Mouse (Mus musculus) thymus, postnatal 36 days (tissue): ENCODE data around the gene Duox1.
"Not testable (repeated sequence)": the region's sequence is repeated elsewhere in the genome, so short reads cannot be mapped to it uniquely, and the experiment has no call there.

Source experiments
- DNase-seq, 2 experiments: peaks; one replicate each; pipeline ENCODE4 v3.0.0; 2022; ENCODE audit warnings: mixed read lengths in 2 of 2

Gene Duox1

DNA sequence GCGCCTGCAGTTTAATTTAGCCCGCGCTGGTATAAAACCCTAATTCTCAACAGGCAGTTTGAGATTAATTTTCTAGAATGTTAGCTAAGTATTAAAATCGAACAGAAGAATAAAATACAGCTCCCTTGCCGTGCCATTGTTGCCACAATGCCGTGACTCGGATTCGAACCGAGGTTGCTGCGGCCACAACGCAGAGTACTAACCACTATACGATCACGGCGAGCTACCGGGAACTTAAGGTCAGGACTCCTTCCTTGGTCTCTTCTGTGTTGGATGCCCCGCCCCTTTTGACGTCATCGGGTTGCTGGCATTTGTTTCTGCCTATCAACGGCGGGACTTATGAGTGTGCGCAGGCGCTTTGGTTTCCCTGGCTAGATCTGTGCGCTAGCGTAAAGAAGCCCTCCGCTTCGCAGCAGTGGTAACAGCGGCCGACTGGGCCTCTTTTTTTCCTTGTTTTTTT lies 61.8 kb downstream of the Duox1 start:
- peak; percentile 95 to 97 for DNase-seq

DNA sequence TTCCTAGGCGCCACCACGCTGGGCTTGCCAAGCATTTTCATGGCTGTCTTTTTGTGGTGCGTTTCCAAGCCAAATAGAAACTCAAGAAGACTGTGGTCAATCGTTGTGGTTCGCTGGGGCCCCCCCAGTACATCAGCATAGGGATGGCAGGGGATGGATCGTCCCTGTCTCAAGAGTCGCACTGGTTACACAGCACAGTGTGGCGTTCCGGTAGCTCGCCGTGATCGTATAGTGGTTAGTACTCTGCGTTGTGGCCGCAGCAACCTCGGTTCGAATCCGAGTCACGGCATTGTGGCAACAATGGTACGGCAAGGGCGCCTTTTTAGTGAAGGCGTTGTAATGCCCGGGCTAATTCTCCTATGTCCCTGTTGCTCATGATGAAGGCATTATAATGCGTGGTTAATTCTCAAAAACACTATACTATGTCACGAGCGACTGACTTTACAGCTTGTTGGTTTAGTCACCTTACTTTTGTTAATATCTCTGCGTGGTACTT lies 62.3 kb downstream of the Duox1 start:
- DNase-seq, result peak; percentile 73 to 78

DNA sequence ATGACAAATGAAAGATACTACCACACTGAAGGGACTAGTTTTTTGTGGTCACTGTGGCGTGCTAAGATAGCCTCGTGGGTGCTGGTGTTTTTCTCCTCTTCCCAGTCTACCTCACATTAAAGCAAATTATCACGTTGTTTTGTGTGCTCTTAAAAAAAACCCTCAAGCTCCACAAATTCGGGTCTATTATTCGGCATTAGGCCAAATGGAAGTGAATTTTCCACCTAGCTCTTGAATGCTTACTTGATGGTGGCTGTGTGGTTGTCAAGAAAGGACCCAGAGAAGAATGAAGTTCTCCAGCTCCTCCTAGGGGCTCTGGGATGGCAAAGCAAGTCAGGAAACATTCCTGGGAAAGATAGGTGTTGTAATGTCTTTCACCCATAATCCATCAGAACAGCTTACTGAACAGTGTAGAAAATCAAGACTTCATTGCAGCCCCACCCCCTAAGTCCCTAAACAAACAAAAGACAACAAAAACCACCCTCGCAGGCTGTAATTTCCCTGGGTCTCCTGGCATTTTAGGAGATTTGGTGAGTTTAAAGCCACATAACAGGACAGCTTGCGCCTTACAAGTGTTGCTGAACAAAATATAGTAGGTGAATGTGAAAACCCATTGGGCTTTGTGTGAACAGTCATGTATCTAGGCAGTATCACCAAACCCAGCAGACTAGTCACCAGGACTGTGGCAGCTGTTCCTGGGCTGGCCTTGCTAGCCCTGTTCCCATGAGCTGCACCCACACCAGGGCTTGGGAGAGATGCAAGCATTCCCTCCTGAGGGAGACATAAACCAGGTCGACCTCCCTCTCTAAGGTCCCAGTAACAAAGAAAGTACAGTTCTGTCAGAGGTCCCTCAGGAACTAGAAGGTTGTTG lies 63.2 kb downstream of the Duox1 start:
- DNase-seq, result no peak

DNA sequence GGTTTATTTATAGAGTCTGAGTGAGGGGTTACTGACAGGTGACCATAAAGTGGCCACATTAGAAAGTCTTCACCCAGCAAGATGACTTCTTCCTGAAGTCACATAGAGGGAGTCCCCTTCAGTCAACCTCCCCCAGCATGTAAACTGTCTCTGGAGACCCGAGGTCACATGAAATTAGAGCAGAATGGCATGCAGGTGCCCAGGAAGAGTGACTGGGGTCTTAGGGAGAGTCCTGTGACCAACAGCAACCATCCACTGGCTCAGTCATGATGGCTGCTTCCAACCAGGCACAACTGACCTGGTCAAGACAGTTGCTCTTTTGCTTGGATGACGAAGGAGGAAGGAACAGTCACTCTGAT lies 63.8 kb downstream of the Duox1 start:
- DNase-seq, result no peak

DNA sequence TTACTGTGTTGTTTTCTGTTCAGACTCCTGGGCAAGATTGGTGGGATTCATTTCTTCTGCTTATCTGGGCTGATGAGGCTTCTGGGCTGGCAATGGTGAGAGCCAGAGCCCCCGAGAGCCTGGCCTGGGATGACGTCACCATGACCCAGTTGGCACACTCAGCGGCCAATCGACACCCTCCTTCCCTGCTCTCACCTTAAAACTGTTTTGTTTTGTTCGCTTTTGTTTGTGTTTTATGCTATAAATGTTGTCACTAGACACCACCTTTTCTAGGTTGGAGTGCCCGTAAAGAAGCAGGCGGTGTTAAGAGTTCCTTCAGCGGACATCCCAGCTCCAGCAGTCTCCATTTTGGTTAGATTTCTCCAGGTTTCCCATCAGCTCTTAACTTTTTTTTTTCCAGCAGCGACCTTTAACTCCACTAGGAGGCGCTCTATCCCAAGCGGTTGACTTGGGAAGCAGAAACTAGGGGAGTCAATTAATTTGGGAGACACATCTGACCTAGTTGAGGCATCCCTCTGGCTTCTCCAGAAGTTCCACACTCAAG lies 65.4 kb downstream of the Duox1 start:
- peak; percentile 43 to 56 for DNase-seq

DNA sequence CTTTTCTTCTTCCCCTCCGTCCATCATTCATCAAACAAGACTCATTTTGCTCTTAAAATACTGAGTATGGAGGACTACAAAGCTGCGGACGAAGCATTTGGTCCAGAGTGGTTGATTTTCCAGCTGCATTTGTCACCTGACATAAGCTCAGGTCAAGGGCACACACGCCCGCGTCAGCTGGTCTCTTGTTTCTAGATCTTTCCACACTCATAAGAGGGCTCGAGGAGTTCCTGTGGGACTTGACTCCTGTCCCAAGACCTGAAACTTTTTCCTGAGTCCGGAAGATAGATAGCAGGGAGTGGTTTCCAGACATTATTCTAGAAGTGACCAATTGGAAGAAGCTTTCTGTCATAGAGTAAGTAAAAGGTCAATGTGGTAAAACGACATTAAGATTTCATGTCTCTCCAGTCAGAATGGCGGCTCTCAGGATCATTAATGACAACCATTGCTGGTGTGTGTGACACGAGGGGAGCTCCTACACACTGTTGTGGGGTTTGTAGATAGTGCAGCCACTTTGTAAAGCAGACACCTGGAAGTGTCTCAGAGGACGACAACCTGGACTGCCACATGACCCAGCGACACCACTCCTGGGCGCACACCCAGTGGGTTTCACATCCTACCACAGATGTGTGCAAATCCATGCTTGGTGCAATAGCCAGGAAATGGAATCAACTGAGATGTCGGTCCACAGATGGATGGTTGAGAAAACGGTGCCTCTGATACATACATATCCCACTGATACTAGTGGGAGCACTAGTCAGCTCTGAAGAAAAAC lies 66.0 kb downstream of the Duox1 start:
- DNase-seq, result no peak

DNA sequence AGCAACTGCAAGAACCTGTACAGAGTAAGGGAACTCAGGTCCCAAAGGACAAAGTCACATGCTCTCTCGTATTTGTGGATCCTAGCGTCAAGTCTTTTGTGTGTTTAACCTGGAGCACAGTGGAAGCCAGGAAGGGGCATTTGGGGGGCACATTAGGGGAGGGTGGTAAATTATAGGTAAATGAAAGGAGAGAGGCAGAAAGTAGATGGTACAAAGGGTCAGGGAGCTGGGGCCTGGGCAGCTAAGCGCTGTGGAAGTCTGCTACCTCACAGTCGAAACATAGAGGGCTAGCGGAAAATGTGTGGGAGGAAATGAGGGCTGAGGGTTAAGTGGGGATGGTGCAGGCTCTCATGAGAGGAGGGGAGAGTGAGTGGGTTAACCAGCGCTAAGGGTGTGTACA lies 66.6 kb downstream of the Duox1 start:
- no peak for DNase-seq

DNA sequence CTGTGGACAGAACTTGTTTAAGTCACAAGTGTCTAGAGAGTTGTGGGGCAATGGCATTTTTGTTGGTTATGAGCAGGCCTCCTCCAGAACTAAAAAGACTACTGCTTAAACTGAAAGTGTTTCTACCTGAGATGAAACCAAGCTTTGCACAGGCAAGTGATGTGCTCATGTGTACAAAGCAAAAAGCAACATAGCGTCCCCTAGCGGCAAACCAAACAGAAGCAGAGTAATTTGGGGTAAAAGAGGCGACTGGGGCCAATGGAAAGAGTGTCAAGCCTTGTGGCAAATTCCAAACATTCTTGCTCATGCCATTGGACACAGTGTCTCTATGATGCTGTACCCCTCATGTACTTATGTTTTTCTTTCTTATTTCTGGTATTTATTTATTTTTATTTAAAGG lies 69.6 kb downstream of the Duox1 start:
- DNase-seq, result no peak

DNA sequence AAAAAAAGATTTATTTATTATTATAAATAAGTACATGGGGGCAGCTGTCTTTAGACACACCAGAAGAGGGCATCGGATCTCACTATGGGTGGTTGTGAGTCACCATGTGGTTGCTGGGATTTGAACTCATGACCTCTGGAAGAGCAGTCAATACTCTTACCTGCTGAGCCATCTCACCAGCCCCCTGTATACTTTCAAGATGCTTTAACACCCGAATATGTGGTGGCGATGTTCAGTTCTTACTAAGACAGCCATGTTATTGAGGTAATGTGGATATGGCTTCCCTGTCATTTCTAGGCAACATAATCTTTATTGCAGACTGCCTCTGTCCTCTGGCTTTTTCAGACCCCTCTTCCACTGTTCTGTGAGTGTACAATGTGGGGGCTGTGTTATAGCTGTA lies 71.7 kb downstream of the Duox1 start:
- not testable (repeated sequence) for DNase-seq

DNA sequence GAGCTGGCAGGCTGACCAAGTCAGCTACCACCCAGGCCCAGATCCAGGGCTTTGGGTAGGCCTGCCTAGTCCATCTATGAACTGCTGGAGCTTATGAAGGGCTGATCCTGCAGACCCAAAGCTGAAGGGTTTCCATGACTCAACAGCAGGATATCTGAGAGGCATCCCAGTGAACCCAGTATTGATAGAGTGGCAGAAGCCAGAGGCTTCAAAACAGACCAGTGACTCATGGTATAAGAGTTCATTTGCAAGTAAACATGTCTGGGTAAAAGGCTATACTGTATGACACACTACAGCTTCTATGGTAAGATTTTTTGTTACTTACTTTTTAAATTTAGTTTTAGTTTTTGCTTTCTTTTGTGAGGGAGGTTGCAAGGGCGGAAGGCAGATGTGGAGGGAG lies 80.7 kb downstream of the Duox1 start:
- DNase-seq, result no peak
